Mouse (Mus musculus): ENCODE measurements around the gene Skap1. TPM values are rescaled to one million over a fixed set of nuclear protein-coding genes. Genes with fewer than 3 reads are reported as not detected.

Gene Skap1
- polyA plus RNA-seq, 1 experiment, result 3.0 TPM

DNA sequence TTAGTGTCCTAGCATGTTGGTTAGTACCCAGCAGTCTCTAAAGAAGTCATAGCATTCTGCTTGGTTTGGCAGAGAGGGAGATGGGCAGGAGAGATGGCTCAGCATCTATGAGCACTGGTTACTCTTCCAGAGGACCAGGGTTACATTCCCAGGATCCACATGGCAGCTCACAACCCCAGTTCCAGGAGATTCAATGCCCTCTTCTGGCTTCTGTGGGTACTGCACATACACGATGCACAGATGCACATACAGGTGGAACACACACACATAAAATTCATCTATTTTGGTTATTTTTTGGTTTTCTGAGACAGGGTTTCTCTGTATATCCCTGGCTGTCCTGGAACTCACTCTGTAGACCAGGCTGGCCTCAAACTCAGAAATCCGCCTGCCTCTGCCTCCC is 290.9 kb downstream of the Skap1 start:
- H3K4me1 ChIP-seq (ENCODE audit: control insufficient read depth, insufficient read depth, insufficient read length, low read length), result no peaks in the 10 kb centered on the region
- 95% methylated on average over 2 of the region's 2 CpGs for WGBS
- H3K27ac ChIP-seq (ENCODE audit: insufficient read depth, low read depth, low read length), result no peak overlapping the region
- no peak for TF ChIP-seq CTCF (IDR thresholded peaks at IDR 0.05; ENCODE audit: extremely low read depth, insufficient read length, insufficient replicate concordance, low read depth, low read length)
- TF ChIP-seq POLR2A (IDR thresholded peaks at IDR 0.05; ENCODE audit: low read depth, low read length), result no peak
- H3K36me3 ChIP-seq (ENCODE audit: control insufficient read depth, insufficient read depth, low read length), result no peaks in the 10 kb centered on the region
- no peaks in the 10 kb centered on the region for H3K27me3 ChIP-seq (ENCODE audit: control insufficient read depth, insufficient read depth, low read length)
- H3K4me3 ChIP-seq (ENCODE audit: low read depth, low read length), result no peak overlapping the region

- 48% methylated on average over 4 of the region's 4 CpGs for WGBS
- no peak for TF ChIP-seq POLR2A (IDR thresholded peaks at IDR 0.05; ENCODE audit: low read depth, low read length)
- TF ChIP-seq CTCF (IDR thresholded peaks at IDR 0.05; ENCODE audit: extremely low read depth, insufficient read length, insufficient replicate concordance, low read depth, low read length), result no peak
- H3K27ac ChIP-seq (ENCODE audit: insufficient read depth, low read depth, low read length), result no peak overlapping the region
These were observed 293.0 kb downstream of the Skap1 start for GRCm38 (mm10) chr11:96757421-96757820.

GRCm38 (mm10) chr11:96758402-96758801 is 294.0 kb downstream of the Skap1 start:
- TF ChIP-seq POLR2A (IDR thresholded peaks at IDR 0.05; ENCODE audit: low read depth, low read length), result no peak
- TF ChIP-seq CTCF (IDR thresholded peaks at IDR 0.05; ENCODE audit: extremely low read depth, insufficient read length, insufficient replicate concordance, low read depth, low read length), result no peak
- Histone ChIP-seq H3K27me3 (ENCODE audit: control insufficient read depth, insufficient read depth, low read length) (no peaks in the 10 kb centered on the region), H3K36me3 (ENCODE audit: control insufficient read depth, insufficient read depth, low read length) (no peaks in the 10 kb centered on the region), H3K4me3 (ENCODE audit: low read depth, low read length) (no peak overlapping the region), H3K4me1 (ENCODE audit: control insufficient read depth, insufficient read depth, insufficient read length, low read length) (peaks cover 2% of the 10 kb centered on the region; the same call in 1 of the 2 replicates), H3K27ac (ENCODE audit: insufficient read depth, low read depth, low read length) (no peak overlapping the region)
- WGBS, result 64% methylated on average over 5 of the region's 5 CpGs

More at GRCm38 (mm10) chr11:96757421-96757820, 293.0 kb downstream of the Skap1 start:
- H3K36me3 ChIP-seq (ENCODE audit: control insufficient read depth, insufficient read depth, low read length), result no peaks in the 10 kb centered on the region
- no peaks in the 10 kb centered on the region for H3K4me1 ChIP-seq (ENCODE audit: control insufficient read depth, insufficient read depth, insufficient read length, low read length)
- no peaks in the 10 kb centered on the region for H3K27me3 ChIP-seq (ENCODE audit: control insufficient read depth, insufficient read depth, low read length)
- no peak overlapping the region for H3K4me3 ChIP-seq (ENCODE audit: low read depth, low read length)

DNA sequence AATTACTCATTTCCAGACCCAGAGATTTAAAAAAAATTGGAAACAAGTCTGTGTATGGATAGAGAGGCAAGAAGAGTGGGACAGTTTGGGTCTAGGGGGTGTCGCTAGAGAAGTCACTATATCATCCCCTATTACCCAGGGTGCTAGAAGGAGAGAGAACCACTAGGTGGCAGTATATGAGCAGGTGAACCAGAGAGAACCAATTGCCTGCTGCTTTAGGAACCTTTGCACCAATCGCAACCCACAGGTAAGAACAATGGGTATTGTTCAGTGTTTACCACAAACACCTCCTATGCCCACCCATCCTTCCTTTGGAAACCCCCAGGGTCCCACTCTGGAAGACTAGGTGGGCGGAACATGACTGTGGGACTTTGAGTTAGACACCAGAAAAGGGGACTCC is 295.6 kb downstream of the Skap1 start:
- Histone ChIP-seq H3K4me3 (ENCODE audit: low read depth, low read length) (no peak overlapping the region), H3K27ac (ENCODE audit: insufficient read depth, low read depth, low read length) (no peak overlapping the region), H3K4me1 (ENCODE audit: control insufficient read depth, insufficient read depth, insufficient read length, low read length) (peaks cover 2% of the 10 kb centered on the region), H3K36me3 (ENCODE audit: control insufficient read depth, insufficient read depth, low read length) (no peaks in the 10 kb centered on the region), H3K27me3 (ENCODE audit: control insufficient read depth, insufficient read depth, low read length) (no peaks in the 10 kb centered on the region)
- 28% methylated on average over 3 of the region's 3 CpGs for WGBS
- peak; percentile 38; the same call in 1 of the 2 replicates for TF ChIP-seq CTCF (IDR thresholded peaks at IDR 0.05; ENCODE audit: extremely low read depth, insufficient read length, insufficient replicate concordance, low read depth, low read length)
- TF ChIP-seq POLR2A (IDR thresholded peaks at IDR 0.05; ENCODE audit: low read depth, low read length), result no peak

GRCm38 (mm10) chr11:96761984-96762383 is 297.6 kb downstream of the Skap1 start:
- TF ChIP-seq POLR2A (IDR thresholded peaks at IDR 0.05; ENCODE audit: low read depth, low read length), result no peak
- TF ChIP-seq CTCF (IDR thresholded peaks at IDR 0.05; ENCODE audit: extremely low read depth, insufficient read length, insufficient replicate concordance, low read depth, low read length), result no peak
- H3K4me1 ChIP-seq (ENCODE audit: control insufficient read depth, insufficient read depth, insufficient read length, low read length), result peaks cover 10% of the 10 kb centered on the region
- WGBS, result 70% methylated on average over 7 of the region's 7 CpGs
- H3K27me3 ChIP-seq (ENCODE audit: control insufficient read depth, insufficient read depth, low read length), result no peaks in the 10 kb centered on the region
- H3K36me3 ChIP-seq (ENCODE audit: control insufficient read depth, insufficient read depth, low read length), result no peaks in the 10 kb centered on the region
- H3K27ac ChIP-seq (ENCODE audit: insufficient read depth, low read depth, low read length), result no peak overlapping the region
- no peak overlapping the region for H3K4me3 ChIP-seq (ENCODE audit: low read depth, low read length)

- H3K27me3 ChIP-seq (ENCODE audit: control insufficient read depth, insufficient read depth, low read length), result no peaks in the 10 kb centered on the region
- 59% methylated on average over 15 of the region's 15 CpGs for WGBS
- peaks cover 10% of the 10 kb centered on the region for H3K4me1 ChIP-seq (ENCODE audit: control insufficient read depth, insufficient read depth, insufficient read length, low read length)
- H3K27ac ChIP-seq (ENCODE audit: insufficient read depth, low read depth, low read length), result no peak overlapping the region
- H3K36me3 ChIP-seq (ENCODE audit: control insufficient read depth, insufficient read depth, low read length), result peaks cover 2% of the 10 kb centered on the region; the same call in 1 of the 2 replicates
- TF ChIP-seq POLR2A (IDR thresholded peaks at IDR 0.05; ENCODE audit: low read depth, low read length), result no peak
- no peak for TF ChIP-seq CTCF (IDR thresholded peaks at IDR 0.05; ENCODE audit: extremely low read depth, insufficient read length, insufficient replicate concordance, low read depth, low read length)
- no peak overlapping the region for H3K4me3 ChIP-seq (ENCODE audit: low read depth, low read length)
These were observed 298.5 kb downstream of the Skap1 start for GRCm38 (mm10) chr11:96762742-96763470.

GRCm38 (mm10) chr11:96764511-96765350 is 300.3 kb downstream of the Skap1 start:
- H3K4me1 ChIP-seq (ENCODE audit: control insufficient read depth, insufficient read depth, insufficient read length, low read length), result peaks cover 10% of the 10 kb centered on the region
- 87% methylated on average over 13 of the region's 13 CpGs for WGBS
- H3K27ac ChIP-seq (ENCODE audit: insufficient read depth, low read depth, low read length), result peak overlapping the region; percentile 60
- H3K27me3 ChIP-seq (ENCODE audit: control insufficient read depth, insufficient read depth, low read length), result no peaks in the 10 kb centered on the region
- no peak for TF ChIP-seq POLR2A (IDR thresholded peaks at IDR 0.05; ENCODE audit: low read depth, low read length)
- TF ChIP-seq CTCF (IDR thresholded peaks at IDR 0.05; ENCODE audit: extremely low read depth, insufficient read length, insufficient replicate concordance, low read depth, low read length), result no peak
- no peak overlapping the region for H3K4me3 ChIP-seq (ENCODE audit: low read depth, low read length)
- H3K36me3 ChIP-seq (ENCODE audit: control insufficient read depth, insufficient read depth, low read length), result peaks cover 14% of the 10 kb centered on the region

Data from small intestine, adult 2 months (tissue).